Mouse (Mus musculus) intestine, embryonic 15.5 days (tissue): ENCODE data around the gene Slc25a23. TPM values are rescaled to one million over a fixed set of nuclear protein-coding genes. Genes with fewer than 3 reads are reported as not detected.

Experiments
- ATAC-seq: fragments of 200-750 bp; cut with Nextera tagmentation; 2 replicates; pipeline ENCODE4 v1.8.0; 2017; ENCODE audit warnings: moderate TSS enrichment, moderate library complexity
- H3K27ac ChIP-seq: fragments of 300-500 bp; sonication (generic); 2 replicates; pipeline ENCODE4 v1.5.1; 2015; ENCODE audit warnings: mild to moderate bottlenecking, inconsistent platforms
- H3K27me3 ChIP-seq: fragments of 300-500 bp; sonication (generic); replicated peaks from 2 replicates; pipeline ENCODE4 v1.6.1; 2015; ENCODE audit warnings: inconsistent platforms
- H3K36me3 ChIP-seq: fragments of 300-500 bp; sonication (generic); 2 replicates; pipeline ENCODE4 v1.6.1; 2015; ENCODE audit warnings: inconsistent platforms
- H3K4me1 ChIP-seq: fragments of 300-500 bp; sonication (generic); replicated peaks from 2 replicates; pipeline ENCODE4 v1.6.1; 2015; ENCODE audit warnings: inconsistent platforms
- H3K4me2 ChIP-seq: fragments of 300-500 bp; sonication (generic); replicated peaks from 2 replicates; pipeline ENCODE4 v1.6.1; 2015; ENCODE audit warnings: mild to moderate bottlenecking, inconsistent platforms
- H3K4me3 ChIP-seq: fragments of 300-500 bp; sonication (generic); replicated peaks from 2 replicates; pipeline ENCODE4 v1.5.1; 2015; ENCODE audit warnings: inconsistent platforms
- H3K9ac ChIP-seq: fragments of 300-500 bp; sonication (generic); 2 replicates; pipeline ENCODE4 v1.6.1; 2015; ENCODE audit warnings: inconsistent platforms
- H3K9me3 ChIP-seq: fragments of 300-500 bp; sonication (generic); 2 replicates; pipeline ENCODE4 v1.6.1; 2016; ENCODE audit warnings: inconsistent platforms
- WGBS: fragments of 180-500 bp; shearing (Covaris S2); methylation state at CpG from one replicate; pipeline ENCODE4 v1.1.7; 2015; 5-methylcytosine and 5-hydroxymethylcytosine counted together
- polyA plus RNA-seq: library from polyadenylated mRNA; unstranded; fragments of >200 nt; fragmentation: Nextera tagmentation; extraction: Ambion mirVana; gene quantifications from 2 replicates; pipeline ENCODE4 v1.2.1, GENCODE M21; 2015

The Slc25a23 gene
- polyA plus RNA-seq, 1 experiment from 2014 or later = 7.8 TPM

DNA sequence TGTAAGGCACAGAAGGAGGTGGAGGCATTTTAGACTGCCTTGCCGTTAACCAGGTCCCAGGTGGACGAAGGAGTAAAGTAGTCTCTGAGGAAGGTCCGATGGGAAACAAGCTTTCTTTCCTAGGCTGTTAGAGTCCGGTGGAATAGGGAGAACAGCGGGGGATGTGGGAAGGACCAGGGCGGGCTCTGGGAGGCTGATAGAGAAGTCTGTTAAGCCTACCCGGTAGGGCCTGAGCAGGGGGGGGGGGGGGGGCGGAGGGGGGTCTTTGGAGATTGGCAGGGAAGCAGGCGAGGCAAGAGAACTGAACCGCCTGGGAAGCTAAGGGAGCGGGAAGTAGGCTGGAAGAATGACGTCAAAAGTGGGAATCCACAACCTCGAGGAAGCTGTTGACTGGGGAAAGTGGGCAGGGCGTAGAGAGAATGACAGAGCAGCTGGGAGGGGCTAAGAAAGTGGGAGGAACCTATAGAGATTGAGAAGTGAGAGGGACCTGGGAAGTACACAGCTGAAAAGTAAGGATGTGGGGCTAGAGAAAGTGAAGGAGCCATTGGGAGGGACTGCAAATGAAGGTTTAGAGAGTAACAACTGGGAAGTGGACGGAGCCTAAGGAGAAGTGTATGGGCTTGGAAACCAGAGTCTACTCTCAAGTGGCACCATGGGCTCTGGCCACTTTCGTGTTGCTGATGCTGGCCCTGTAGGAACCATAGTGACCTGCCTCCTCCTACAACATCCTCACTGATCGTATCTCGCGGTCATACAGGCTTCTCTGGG is 36.4 kb upstream of the Slc25a23 start:
- Histone ChIP-seq H3K9ac (no peak overlapping the region), H3K9me3 (no peaks in the 10 kb centered on the region), H3K27ac (no peak overlapping the region), H3K36me3 (no peaks in the 10 kb centered on the region), H3K4me1 (0 out of 2 replicates have a peak, but pooled peaks cover 2% of the 10 kb centered on the region), H3K27me3 (no peaks in the 10 kb centered on the region), H3K4me2 (peak overlapping the region; percentile 52), H3K4me3 (peak overlapping the region; percentile 23)
- peak; percentile 92 for ATAC-seq
- WGBS = 2% methylated on average over 18 of the region's 19 CpGs

DNA sequence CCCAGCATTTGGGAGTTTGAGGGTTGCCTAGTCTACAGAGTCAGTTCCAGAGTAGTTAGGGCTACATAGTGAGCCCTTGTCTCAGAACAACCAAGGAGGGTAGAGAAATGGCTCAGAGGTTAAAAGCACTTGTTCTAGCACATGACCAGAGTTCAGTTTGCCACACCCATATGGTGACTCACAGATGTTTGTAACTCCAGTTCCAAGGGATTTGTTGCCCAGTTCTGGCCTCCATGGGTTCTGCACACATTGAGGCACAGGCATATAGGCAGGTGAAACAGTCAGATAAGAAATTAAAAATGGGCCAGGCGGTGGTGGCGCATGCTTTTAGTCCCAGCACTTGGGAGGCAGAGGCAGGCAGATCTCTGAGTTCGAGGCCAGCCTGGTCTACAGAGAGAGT is 34.6 kb upstream of the Slc25a23 start:
- 93% methylated on average over 3 of the region's 3 CpGs for WGBS
- Histone ChIP-seq H3K4me2 (no peak overlapping the region), H3K9me3 (no peaks in the 10 kb centered on the region), H3K4me3 (no peak overlapping the region), H3K36me3 (no peaks in the 10 kb centered on the region), H3K27me3 (no peaks in the 10 kb centered on the region), H3K27ac (no peak overlapping the region), H3K9ac (no peak overlapping the region), H3K4me1 (0 out of 2 replicates have a peak, but pooled peaks cover 2% of the 10 kb centered on the region)
- ATAC-seq = peak; percentile 24

DNA sequence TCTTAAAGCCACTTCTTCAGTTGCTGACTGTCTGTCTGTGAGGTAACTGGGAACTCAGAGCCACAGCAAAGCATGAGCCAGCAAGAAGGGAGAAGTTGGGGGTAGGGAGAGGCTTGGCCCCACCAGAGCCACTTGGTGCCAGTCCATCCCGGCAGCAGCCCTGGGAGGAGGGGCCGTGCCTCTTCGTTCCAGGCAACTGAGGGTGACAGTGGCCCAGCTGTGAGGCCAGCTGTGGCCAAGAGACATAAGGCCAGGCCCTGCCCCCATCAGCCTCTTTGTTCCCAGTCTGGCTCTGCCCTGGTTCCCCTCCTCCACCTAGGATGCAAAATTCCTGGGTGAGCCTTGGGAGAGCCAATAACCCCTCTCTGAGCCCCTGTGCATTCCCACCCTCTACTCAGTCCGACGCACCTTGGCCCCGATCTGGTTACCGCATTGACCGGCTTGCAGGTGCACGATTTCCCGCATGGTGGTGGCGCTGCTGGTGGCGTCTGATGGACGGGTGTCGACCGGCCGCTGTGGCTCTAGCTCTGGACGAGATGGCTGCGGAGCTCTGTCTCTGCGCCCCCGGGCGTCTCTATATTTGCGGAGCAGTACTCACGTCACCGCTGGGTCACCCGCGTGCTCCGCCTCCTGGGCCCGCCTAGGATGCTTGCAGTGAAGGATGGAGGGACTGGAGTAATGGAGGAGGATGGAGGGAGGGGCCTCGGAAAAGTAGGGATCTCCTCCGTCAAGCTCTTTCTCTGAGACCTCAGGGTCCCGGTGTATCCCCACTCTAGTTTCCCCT is 27.6 kb upstream of the Slc25a23 start, which contains the start of gene Tubb4a:
Gene Tubb4a (minus strand): TSS at position 734 of the 784 bp plus-strand sequence.
- under 1% methylated on average over 31 of the region's 31 CpGs for WGBS
- H3K9me3 ChIP-seq = no peaks in the 10 kb centered on the region
- peak within 1 kb of the TSS; percentile 74 for H3K4me2 ChIP-seq
- ATAC-seq = peak; percentile 70
- H3K36me3 ChIP-seq = no peaks in the 10 kb centered on the region
- H3K9ac ChIP-seq = peak within 1 kb of the TSS; percentile 37
- peaks cover 9% of the 10 kb centered on the region for H3K4me1 ChIP-seq
- H3K27me3 ChIP-seq = no peaks in the 10 kb centered on the region; the same call in 1 of the 2 replicates
- H3K4me3 ChIP-seq = peak within 1 kb of the TSS; percentile 37
- H3K27ac ChIP-seq = no peak within 1 kb of the TSS

DNA sequence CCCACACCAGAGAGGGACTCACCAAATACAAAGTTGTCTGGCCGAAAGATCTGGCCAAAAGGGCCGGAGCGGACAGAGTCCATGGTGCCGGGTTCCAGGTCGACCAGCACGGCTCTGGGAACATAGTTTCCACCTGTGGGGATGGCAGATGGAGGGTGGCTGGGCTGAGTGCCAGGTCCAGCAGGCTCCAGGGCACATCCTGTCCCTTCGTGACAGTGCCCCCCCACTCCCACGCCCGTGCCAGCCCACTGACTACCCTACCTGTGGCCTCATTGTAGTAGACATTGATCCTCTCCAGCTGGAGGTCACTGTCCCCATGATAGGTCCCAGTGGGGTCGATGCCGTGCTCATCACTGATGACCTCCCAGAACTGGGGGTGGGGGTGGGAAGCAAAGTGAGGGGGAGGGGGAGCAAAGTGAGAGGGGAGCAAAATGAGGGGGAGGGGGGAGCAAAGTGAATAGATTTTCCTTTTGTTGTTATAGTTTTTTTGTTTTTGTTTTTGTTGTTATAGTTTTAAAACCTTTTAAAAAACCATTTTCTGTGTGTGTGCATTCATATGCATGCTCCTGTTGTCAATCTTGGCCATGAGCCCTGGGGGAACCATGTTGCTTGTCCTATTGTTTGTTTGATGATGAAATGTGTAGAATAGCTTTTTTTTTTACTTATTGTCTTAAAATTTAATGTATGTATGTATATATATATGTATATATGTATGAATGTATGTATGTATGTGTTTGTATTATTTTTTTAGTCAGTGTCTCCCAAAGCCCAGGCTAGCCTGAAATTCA is 26.5 kb upstream of the Slc25a23 start:
- H3K9ac ChIP-seq = no peak overlapping the region
- 88% methylated on average over 11 of the region's 11 CpGs for WGBS
- no peak overlapping the region for H3K4me2 ChIP-seq
- no peak for ATAC-seq
- no peaks in the 10 kb centered on the region for H3K36me3 ChIP-seq
- no peak overlapping the region for H3K4me3 ChIP-seq
- H3K27ac ChIP-seq = no peak overlapping the region
- no peaks in the 10 kb centered on the region for H3K9me3 ChIP-seq
- H3K4me1 ChIP-seq = peaks cover 9% of the 10 kb centered on the region
- H3K27me3 ChIP-seq = no peaks in the 10 kb centered on the region; the same call in 1 of the 2 replicates

DNA sequence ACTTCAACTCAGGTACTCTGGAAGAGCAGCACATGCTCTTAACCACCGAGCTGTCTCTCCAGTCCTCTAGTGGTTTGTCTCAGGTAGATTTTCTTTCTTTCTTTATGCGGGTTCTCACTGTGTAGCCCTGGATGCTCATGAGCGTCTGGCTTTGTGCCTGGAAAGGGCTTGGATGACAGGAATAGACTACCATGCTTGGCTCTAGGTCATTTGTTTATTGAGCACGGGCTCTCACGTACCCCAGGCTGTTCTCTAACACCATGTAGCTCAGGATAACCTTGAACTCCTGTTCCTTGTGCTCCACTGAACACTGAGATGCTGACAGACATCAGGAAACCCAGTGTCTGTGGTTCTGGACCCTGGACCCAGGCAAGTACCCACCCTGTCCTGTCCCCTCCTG is 22.8 kb upstream of the Slc25a23 start:
- Histone ChIP-seq H3K27me3 (no peaks in the 10 kb centered on the region; the same call in 1 of the 2 replicates), H3K36me3 (no peaks in the 10 kb centered on the region), H3K9me3 (no peaks in the 10 kb centered on the region), H3K4me2 (no peak overlapping the region), H3K9ac (no peak overlapping the region), H3K4me1 (peaks cover 23% of the 10 kb centered on the region), H3K27ac (no peak overlapping the region), H3K4me3 (no peak overlapping the region)
- 78% methylated on average over 5 of the region's 5 CpGs for WGBS
- no peak for ATAC-seq

DNA sequence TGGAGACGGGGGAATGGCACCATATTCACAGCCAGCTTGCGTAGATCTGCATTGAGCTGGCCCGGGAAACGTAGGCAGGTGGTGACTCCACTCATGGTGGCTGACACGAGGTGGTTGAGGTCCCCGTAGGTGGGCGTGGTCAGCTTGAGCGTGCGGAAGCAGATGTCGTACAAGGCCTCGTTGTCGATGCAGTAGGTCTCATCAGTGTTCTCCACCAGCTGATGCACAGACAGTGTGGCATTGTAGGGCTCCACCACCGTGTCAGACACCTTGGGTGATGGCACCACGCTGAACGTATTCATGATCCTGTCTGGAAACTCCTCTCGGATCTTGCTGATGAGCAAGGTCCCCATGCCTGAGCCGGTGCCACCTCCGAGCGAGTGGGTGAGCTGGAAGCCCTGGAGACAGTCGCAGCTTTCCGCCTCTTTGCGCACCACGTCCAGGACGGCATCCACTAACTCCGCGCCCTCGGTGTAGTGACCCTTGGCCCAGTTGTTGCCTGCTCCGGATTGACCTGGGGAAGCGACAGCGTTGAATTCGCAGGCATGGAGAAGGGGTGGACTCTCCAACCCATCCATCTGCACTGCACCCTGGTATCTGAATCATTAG is 21.7 kb upstream of the Slc25a23 start:
- WGBS = 93% methylated on average over 31 of the region's 31 CpGs
- Histone ChIP-seq H3K4me2 (no peak overlapping the region), H3K9ac (no peak overlapping the region), H3K4me3 (no peak overlapping the region), H3K27me3 (no peaks in the 10 kb centered on the region), H3K9me3 (no peaks in the 10 kb centered on the region), H3K4me1 (peaks cover 17% of the 10 kb centered on the region; the same call in 1 of the 2 replicates), H3K36me3 (no peaks in the 10 kb centered on the region), H3K27ac (no peak overlapping the region)
- ATAC-seq = no peak

DNA sequence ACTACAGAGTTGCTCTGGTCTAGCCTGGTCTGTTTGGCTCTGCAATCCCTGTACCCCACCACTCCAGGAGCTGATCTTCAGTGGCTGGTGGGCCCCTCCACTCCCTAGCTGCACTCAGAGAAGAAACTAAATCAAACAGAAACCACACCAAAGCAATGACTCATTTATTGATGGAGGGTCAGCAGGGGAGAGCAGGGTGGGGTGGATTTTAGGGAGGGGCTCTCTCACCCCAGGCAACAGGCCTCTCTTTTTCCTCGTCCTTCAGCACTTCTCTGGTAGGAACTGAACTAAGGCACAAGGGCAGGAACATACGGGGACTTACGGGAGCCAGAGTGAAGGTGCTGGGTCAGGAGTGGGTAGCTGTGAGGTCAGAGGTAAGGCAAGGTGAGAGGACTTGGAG is 20.3 kb upstream of the Slc25a23 start:
- peak; percentile 63 for ATAC-seq
- Histone ChIP-seq H3K9me3 (no peaks in the 10 kb centered on the region), H3K9ac (no peak overlapping the region), H3K4me3 (no peak overlapping the region), H3K4me1 (peaks cover 17% of the 10 kb centered on the region; the same call in 1 of the 2 replicates), H3K27me3 (no peaks in the 10 kb centered on the region), H3K4me2 (no peak overlapping the region), H3K27ac (no peak overlapping the region), H3K36me3 (no peaks in the 10 kb centered on the region)
- WGBS = 32% methylated on average over 3 of the region's 3 CpGs

DNA sequence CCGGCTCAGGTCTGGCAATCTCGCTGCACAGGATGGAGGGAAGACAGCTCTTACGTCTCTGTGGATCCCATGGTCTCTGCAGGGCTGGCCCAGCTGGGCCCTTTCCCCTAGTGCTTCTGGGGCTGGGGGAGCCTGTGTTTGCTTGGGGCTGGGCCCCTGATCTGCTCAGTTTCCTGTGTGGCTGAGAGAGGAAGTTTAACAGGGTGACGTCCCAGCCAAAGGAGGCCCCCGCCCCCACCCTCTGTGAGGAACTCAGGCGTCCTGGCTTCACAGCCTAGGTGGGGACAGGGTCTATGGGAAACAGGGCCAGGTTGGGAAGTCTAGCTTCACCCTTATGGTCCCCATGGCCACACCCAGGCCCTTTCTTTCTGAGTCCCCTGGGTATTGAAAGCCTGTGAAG is 18.7 kb upstream of the Slc25a23 start, which contains the start of gene Dennd1c:
Gene Dennd1c (minus strand): TSS at position 179 of the 400 bp plus-strand sequence.
- Histone ChIP-seq H3K4me1 (peaks cover 15% of the 10 kb centered on the region; the same call in 1 of the 2 replicates), H3K4me3 (no peak within 1 kb of the TSS), H3K9me3 (no peaks in the 10 kb centered on the region), H3K36me3 (no peaks in the 10 kb centered on the region), H3K4me2 (peak within 1 kb of the TSS; percentile 19; the same call in 1 of the 2 replicates), H3K27ac (0 out of 2 replicates have a peak within 1 kb of the TSS, but pooled peaks have one; percentile 17), H3K27me3 (no peaks in the 10 kb centered on the region), H3K9ac (peak within 1 kb of the TSS; percentile 20; the same call in 1 of the 2 replicates)
- 29% methylated on average over 6 of the region's 6 CpGs for WGBS
- ATAC-seq = 0 out of 2 replicates have a peak, but pooled peaks have one; percentile 9

DNA sequence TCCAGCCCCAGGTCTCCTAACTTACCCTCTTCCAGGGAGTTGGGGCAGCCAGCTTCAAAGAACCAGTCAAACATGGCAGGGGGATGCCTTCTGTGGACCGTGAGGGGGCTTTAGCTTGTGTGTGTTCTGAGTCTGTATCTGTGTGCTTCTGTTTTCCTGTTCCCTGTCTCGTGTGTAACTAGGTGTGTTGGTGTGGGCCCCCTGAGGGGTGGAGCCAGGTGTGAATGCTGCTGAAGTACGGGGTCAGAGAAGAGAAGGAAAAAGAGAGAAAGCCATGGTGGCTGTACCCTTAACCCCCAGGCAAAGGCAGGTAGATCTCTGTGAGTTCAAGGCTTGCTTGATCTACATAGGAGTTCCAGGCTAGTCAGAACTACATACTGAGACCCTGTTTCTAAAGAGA is 17.3 kb upstream of the Slc25a23 start:
- no peak overlapping the region for H3K4me3 ChIP-seq
- no peaks in the 10 kb centered on the region for H3K9me3 ChIP-seq
- no peak for ATAC-seq
- WGBS = 40% methylated on average over 3 of the region's 3 CpGs
- no peak overlapping the region for H3K4me2 ChIP-seq
- H3K4me1 ChIP-seq = peaks cover 15% of the 10 kb centered on the region; the same call in 1 of the 2 replicates
- no peaks in the 10 kb centered on the region for H3K36me3 ChIP-seq
- H3K27me3 ChIP-seq = no peaks in the 10 kb centered on the region
- no peak overlapping the region for H3K9ac ChIP-seq
- no peak overlapping the region for H3K27ac ChIP-seq

DNA sequence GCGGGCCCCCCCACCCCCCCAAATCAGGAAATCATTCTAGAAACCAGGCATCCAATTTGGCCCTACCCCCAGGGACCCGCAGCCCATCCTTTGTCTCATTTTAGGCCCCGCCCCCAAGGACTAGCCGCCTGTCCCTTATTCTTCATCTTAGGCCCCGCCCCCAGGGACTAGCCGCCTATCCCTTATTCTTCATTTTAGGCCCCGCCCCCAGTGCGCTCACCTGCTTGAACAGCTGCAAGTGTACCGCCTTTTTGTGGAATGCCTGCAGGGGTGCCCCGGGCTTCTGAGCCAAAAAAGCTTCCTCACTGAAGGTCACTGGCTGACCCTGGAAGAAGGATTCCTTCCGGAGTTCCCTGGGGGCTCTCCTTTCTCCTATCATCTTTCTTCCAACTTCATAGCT is 11.0 kb upstream of the Slc25a23 start:
- H3K9me3 ChIP-seq = no peaks in the 10 kb centered on the region
- WGBS = 5% methylated on average over 11 of the region's 11 CpGs
- peak overlapping the region; percentile 39 for H3K4me2 ChIP-seq
- no peak overlapping the region for H3K9ac ChIP-seq
- no peaks in the 10 kb centered on the region for H3K36me3 ChIP-seq
- H3K4me3 ChIP-seq = no peak overlapping the region
- ATAC-seq = peak; percentile 86
- no peaks in the 10 kb centered on the region for H3K27me3 ChIP-seq
- no peak overlapping the region for H3K27ac ChIP-seq
- peaks cover 7% of the 10 kb centered on the region; the same call in 1 of the 2 replicates for H3K4me1 ChIP-seq

DNA sequence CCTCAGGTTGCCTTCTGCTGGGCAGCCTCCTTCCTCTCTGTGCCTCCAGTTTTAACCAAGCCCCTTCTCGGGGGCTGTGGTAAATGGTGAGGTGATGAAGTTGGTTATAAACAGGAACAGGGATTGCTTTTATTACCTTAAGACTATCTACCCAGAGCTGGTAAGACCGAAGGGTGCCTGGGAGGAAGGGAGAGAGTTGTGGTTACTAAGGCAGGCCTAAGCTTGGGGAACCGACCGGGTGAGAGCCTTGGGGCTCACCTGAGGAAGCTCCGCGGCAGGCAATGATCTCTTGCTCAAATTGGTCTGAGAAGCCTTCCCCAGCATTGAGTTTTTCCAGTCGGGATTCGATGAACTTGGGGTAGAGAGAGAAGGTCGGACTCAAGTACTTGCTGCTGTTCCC is 10.6 kb upstream of the Slc25a23 start:
- H3K27ac ChIP-seq = no peak overlapping the region
- ATAC-seq = peak; percentile 55
- no peak overlapping the region for H3K4me3 ChIP-seq

More for the DNA sequence above, 10.6 kb upstream of the Slc25a23 start:
- Histone ChIP-seq H3K9ac (no peak overlapping the region), H3K9me3 (no peaks in the 10 kb centered on the region), H3K36me3 (no peaks in the 10 kb centered on the region), H3K27me3 (no peaks in the 10 kb centered on the region), H3K4me2 (peak overlapping the region; percentile 39), H3K4me1 (peaks cover 10% of the 10 kb centered on the region; the same call in 1 of the 2 replicates)
- 11% methylated on average over 9 of the region's 9 CpGs for WGBS
